8 mouse cellular contexts compared by ENCODE assay signal in genomic region chr3:120473645-120474038, GRCm38 (mm10).
A peak's percentile ranks its signal among the peaks of the same experiment; 100 is the strongest.
DNase-seq lines count a peak whose midpoint lies in the region; ATAC-seq lines count a peak whose summit lies in the region.

No protein-coding gene starts in this region.

- H3K4me1 ChIP-seq in forebrain, embryonic 11.5 days (replicated peaks; ENCODE audit: control insufficient read depth, insufficient read depth, low read length) = no peaks in the 10 kb centered on the region; the same call in 1 of the 2 replicates
- H3K4me1 ChIP-seq in forebrain, embryonic 10.5 days = peaks cover 31% of the 10 kb centered on the region
- H3K4me1 ChIP-seq in forebrain, embryonic 14.5 days (ENCODE audit: control insufficient read depth, insufficient read depth, low read length) = peaks cover 15% of the 10 kb centered on the region
- H3K4me1 ChIP-seq in hindbrain, embryonic 13.5 days (replicated peaks) = peaks cover 19% of the 10 kb centered on the region

- H3K4me3 ChIP-seq in forebrain, embryonic 11.5 days (ENCODE audit: low read depth, low read length) = no peak overlapping the region
- no peak overlapping the region for H3K4me3 ChIP-seq in forebrain, embryonic 10.5 days
- H3K4me3 ChIP-seq in forebrain, embryonic 14.5 days (ENCODE audit: low read depth, low read length) = no peak overlapping the region
- H3K4me3 ChIP-seq in hindbrain, embryonic 13.5 days = no peak overlapping the region

- no peak for DNase-seq in forebrain, embryonic 11.5 days (ENCODE audit: low spot score)
- no peak for DNase-seq in forebrain, embryonic 10.5 days (ENCODE audit: extremely low spot score, low spot score)
- peak; percentile 41 to 66 for DNase-seq in adrenal gland, postnatal 36 days
- peak; percentile 91 for DNase-seq in forebrain, embryonic 14.5 days (ENCODE audit: low spot score)
- DNase-seq in left cerebral cortex, postnatal 14 days (ENCODE audit: low spot score in 2 of 2) = peak; percentile 62 to 88
- DNase-seq in retina, embryonic 14.5 days (ENCODE audit: low spot score) = peak; percentile 61
- DNase-seq in thymus, postnatal 0 days (ENCODE audit: low spot score) = no peak

- H3K36me3 ChIP-seq in forebrain, embryonic 11.5 days (ENCODE audit: control insufficient read depth, insufficient read depth, low read length) = no peaks in the 10 kb centered on the region
- no peaks in the 10 kb centered on the region for H3K36me3 ChIP-seq in forebrain, embryonic 10.5 days (replicated peaks)
- H3K36me3 ChIP-seq in forebrain, embryonic 14.5 days (ENCODE audit: control insufficient read depth, insufficient read depth, low read length) = no peaks in the 10 kb centered on the region
- H3K36me3 ChIP-seq in hindbrain, embryonic 13.5 days = no peaks in the 10 kb centered on the region

- 67% methylated on average over 2 of the region's 2 CpGs for WGBS in forebrain, embryonic 11.5 days
- WGBS in forebrain, embryonic 10.5 days = 72% methylated on average over 2 of the region's 2 CpGs
- WGBS in forebrain, embryonic 14.5 days = 46% methylated on average over 2 of the region's 2 CpGs
- 66% methylated on average over 2 of the region's 2 CpGs for WGBS in hindbrain, embryonic 13.5 days

- intact Hi-C loops in left cerebral cortex, postnatal 14 days (cut with DNase I) = no loop called here

- no peaks in the 10 kb centered on the region for H3K27me3 ChIP-seq in forebrain, embryonic 11.5 days (ENCODE audit: control insufficient read depth, insufficient read depth, low read length)
- H3K27me3 ChIP-seq in forebrain, embryonic 10.5 days (ENCODE audit: poor library complexity, severe bottlenecking) = no peaks in the 10 kb centered on the region
- H3K27me3 ChIP-seq in forebrain, embryonic 14.5 days (replicated peaks; ENCODE audit: control insufficient read depth, insufficient read depth, low read length) = no peaks in the 10 kb centered on the region
- H3K27me3 ChIP-seq in hindbrain, embryonic 13.5 days = no peaks in the 10 kb centered on the region

- peak; percentile 21 for ATAC-seq in forebrain, embryonic 11.5 days (replicated peaks; ENCODE audit: low FRiP score)
- peak; percentile 86 for ATAC-seq in forebrain, embryonic 14.5 days
- ATAC-seq in hindbrain, embryonic 13.5 days (ENCODE audit: low FRiP score) = peak; percentile 78

- no peak overlapping the region for H3K9ac ChIP-seq in forebrain, embryonic 11.5 days (ENCODE audit: low read length)
- no peak overlapping the region for H3K9ac ChIP-seq in forebrain, embryonic 14.5 days (ENCODE audit: low read length)
- H3K9ac ChIP-seq in hindbrain, embryonic 13.5 days = no peak overlapping the region

- no peaks in the 10 kb centered on the region for H3K9me3 ChIP-seq in forebrain, embryonic 11.5 days (ENCODE audit: control insufficient read depth, low read length)
- H3K9me3 ChIP-seq in forebrain, embryonic 10.5 days = no peaks in the 10 kb centered on the region
- no peaks in the 10 kb centered on the region for H3K9me3 ChIP-seq in forebrain, embryonic 14.5 days (replicated peaks; ENCODE audit: control insufficient read depth, low read length)
- no peaks in the 10 kb centered on the region for H3K9me3 ChIP-seq in hindbrain, embryonic 13.5 days

- no peak overlapping the region for H3K4me2 ChIP-seq in forebrain, embryonic 11.5 days (ENCODE audit: low read depth, low read length, severe bottlenecking)
- H3K4me2 ChIP-seq in forebrain, embryonic 14.5 days (ENCODE audit: low read length) = no peak overlapping the region
- H3K4me2 ChIP-seq in hindbrain, embryonic 13.5 days = no peak overlapping the region

- no peak overlapping the region; the same call in 1 of the 2 replicates for H3K27ac ChIP-seq in forebrain, embryonic 11.5 days (ENCODE audit: low read depth, low read length)
- no peak overlapping the region for H3K27ac ChIP-seq in forebrain, embryonic 10.5 days
- H3K27ac ChIP-seq in forebrain, embryonic 14.5 days (ENCODE audit: low read depth, low read length) = peak overlapping the region; percentile 65; the same call in 1 of the 2 replicates
- H3K27ac ChIP-seq in hindbrain, embryonic 13.5 days = peak overlapping the region; percentile 6; the same call in 1 of the 2 replicates

Comparison
In these comparisons a context has a peak if more than half of its experiments do, and no peak if none do; other contexts are left out.
1. DNase-seq: peak in adrenal gland, postnatal 36 days (2 of 2), forebrain, embryonic 14.5 days (single experiment), left cerebral cortex, postnatal 14 days (2 of 2) and retina, embryonic 14.5 days (single experiment); none in forebrain, embryonic 11.5 days (single experiment), forebrain, embryonic 10.5 days (single experiment) and thymus, postnatal 0 days (single experiment).
2. H3K27ac ChIP-seq: peak in forebrain, embryonic 14.5 days (single experiment) and hindbrain, embryonic 13.5 days (single experiment); none in forebrain, embryonic 11.5 days (single experiment) and forebrain, embryonic 10.5 days (single experiment).
3. ATAC-seq: peak in every context shown above with its lines; median percentile 86 in forebrain, embryonic 14.5 days; 78 in hindbrain, embryonic 13.5 days; 21 in forebrain, embryonic 11.5 days.